Mouse (Mus musculus): ENCODE data around the gene Slc39a13. TPM values are rescaled to one million over a fixed set of nuclear protein-coding genes. Genes with fewer than 3 reads are reported as not detected.

Slc39a13 gene
- total RNA-seq, 2 experiments from 2014 or later = 27.6 to 36.6 TPM

Other genes with a start within 250 kb of the Slc39a13 start
- gene Mtch2, start 223.3 kb downstream of the Slc39a13 start, total RNA-seq (2021) = 100 to 1,000 TPM in 1 of 2 experiments, 10 to 100 TPM in 1; 97.5 to 124 TPM
- 100 to 1,000 TPM; 279 to 315 TPM for gene C1qtnf4, start 184.6 kb downstream of the Slc39a13 start, total RNA-seq (2021)
- gene Kbtbd4, start 165.7 kb downstream of the Slc39a13 start, total RNA-seq (2021) = 10 to 100 TPM; 39.6 to 39.8 TPM
- gene Ndufs3, start 165.6 kb downstream of the Slc39a13 start, total RNA-seq (2021) = 100 to 1,000 TPM; 229 to 240 TPM
- 100 to 1,000 TPM; 145 to 163 TPM for gene Celf1, start 130.0 kb downstream of the Slc39a13 start, total RNA-seq (2021)
- under 1 TPM; 0.47 to 0.54 TPM for gene Rapsn, start 34.8 kb downstream of the Slc39a13 start, total RNA-seq (2021)
- gene Psmc3, start 16.4 kb downstream of the Slc39a13 start, total RNA-seq (2021) = 100 to 1,000 TPM; 206 to 234 TPM
- 1 to 10 TPM; 4.1 to 5.5 TPM for gene Spi1, start 12.0 kb upstream of the Slc39a13 start, total RNA-seq (2021)
- under 1 TPM; 0.41 to 0.81 TPM for gene Mybpc3, start 47.7 kb upstream of the Slc39a13 start, total RNA-seq (2021)
- gene Madd, start 113.4 kb upstream of the Slc39a13 start, total RNA-seq (2021) = 100 to 1,000 TPM; 227 to 230 TPM
- gene Nr1h3, start 132.4 kb upstream of the Slc39a13 start, total RNA-seq (2021) = 1 to 10 TPM; 3.1 to 4.2 TPM
- gene Acp2, start 132.5 kb upstream of the Slc39a13 start, total RNA-seq (2021) = 10 to 100 TPM; 44.5 to 46.9 TPM
- 10 to 100 TPM in 1 of 2 experiments, 1 to 10 TPM in 1; 9.6 to 12.2 TPM for gene Ddb2, start 166.6 kb upstream of the Slc39a13 start, total RNA-seq (2021)
- gene Pacsin3, start 185.5 kb upstream of the Slc39a13 start, total RNA-seq (2021) = 10 to 100 TPM; 40.8 to 43.2 TPM
- gene Arfgap2, start 194.6 kb upstream of the Slc39a13 start, total RNA-seq (2021) = 10 to 100 TPM; 66.2 to 78.1 TPM

Measured in left cerebral cortex, postnatal 36 days (tissue).